Mouse (Mus musculus): ENCODE data around the gene Fzr1.

Gene Fzr1

DNA sequence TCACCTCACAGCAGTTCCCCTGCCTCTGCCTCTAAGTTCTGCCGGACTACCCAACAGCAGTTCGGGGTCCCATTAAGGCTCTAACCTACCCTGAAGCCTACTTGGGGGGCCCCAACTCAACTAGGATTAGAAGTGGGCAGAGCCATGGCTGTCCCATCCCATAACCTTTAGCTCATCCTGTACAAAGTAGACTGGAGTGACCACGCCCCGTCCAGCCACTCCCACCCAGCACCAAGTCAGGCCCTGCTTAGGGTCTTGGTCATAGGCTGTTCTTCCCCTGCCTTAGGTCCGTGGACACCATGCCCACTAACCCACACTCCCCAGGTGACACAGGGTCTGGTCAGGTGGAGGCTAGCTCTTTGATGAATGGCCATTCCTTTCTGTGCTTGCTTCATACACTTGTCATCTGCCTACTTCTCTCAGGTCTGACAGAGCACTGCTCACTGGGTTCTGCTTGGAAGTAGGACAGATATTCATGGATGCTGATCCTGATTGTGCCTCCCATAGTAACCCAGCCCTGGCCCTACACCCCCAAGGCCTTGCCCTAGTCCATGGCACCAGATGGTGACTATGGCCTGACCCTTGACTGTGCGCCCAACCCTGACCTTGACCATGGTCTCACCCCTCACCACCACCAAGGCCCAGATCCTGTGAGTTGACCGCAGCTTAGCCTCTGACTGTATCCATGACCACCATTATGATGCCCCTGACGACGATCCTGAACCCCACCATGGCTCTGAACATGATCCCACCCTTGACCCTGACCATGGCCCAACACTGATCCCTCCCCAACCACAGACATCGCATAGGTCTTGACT lies 41.0 kb upstream of the Fzr1 start:
- no peak for DNase-seq (ENCODE audit: low read depth, low spot score)
- Histone ChIP-seq H3K36me3 (ENCODE audit: control insufficient read depth, insufficient read depth, low read length, poor library complexity, severe bottlenecking) (no peaks in the 10 kb centered on the region), H3K27me3 (ENCODE audit: control insufficient read depth, insufficient read depth, low read length, poor library complexity, severe bottlenecking) (no peaks in the 10 kb centered on the region)

DNA sequence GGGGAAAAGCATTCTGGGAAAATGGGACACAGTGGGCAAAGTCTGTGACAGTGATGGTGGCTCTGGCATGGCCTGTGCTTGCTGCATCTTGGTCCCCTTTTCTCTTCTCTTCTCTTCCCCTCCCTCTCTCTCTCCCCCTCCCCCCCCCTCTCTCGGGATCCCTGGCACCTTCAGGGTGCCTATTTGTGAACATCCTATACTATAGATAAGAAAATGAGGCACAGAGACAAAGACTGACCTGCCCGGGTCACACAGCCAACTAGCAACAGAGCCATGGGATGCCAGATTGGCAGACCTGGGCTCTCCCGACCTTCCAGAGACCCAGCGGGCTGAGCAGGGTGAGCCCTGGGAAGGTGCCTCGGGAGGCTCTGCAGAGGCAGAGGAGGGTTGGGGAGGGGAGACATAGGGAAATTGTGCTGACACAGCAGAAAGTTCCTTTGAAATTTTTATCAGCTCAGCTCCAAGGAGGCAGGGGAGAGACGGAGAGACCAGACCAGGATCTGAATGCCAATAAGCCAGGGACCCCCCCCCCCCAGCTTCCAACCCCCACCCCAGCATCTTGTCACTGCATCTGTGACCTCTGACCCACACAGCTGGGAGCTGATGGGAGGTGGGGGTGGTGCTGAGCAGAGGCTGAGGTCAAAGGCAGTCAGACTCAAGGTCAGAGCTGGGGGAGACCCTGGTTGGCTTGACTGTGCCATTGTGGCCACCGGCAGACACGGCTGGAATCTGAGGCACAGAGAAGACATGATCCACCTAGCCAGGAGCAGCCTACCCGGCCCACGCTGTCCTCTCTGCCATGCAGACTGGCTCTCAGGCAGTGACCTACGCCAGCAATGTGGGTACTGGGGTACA lies 40.1 kb upstream of the Fzr1 start:
- no peaks in the 10 kb centered on the region for H3K36me3 ChIP-seq (ENCODE audit: control insufficient read depth, insufficient read depth, low read length, poor library complexity, severe bottlenecking)
- DNase-seq (ENCODE audit: low read depth, low spot score) = no peak

DNA sequence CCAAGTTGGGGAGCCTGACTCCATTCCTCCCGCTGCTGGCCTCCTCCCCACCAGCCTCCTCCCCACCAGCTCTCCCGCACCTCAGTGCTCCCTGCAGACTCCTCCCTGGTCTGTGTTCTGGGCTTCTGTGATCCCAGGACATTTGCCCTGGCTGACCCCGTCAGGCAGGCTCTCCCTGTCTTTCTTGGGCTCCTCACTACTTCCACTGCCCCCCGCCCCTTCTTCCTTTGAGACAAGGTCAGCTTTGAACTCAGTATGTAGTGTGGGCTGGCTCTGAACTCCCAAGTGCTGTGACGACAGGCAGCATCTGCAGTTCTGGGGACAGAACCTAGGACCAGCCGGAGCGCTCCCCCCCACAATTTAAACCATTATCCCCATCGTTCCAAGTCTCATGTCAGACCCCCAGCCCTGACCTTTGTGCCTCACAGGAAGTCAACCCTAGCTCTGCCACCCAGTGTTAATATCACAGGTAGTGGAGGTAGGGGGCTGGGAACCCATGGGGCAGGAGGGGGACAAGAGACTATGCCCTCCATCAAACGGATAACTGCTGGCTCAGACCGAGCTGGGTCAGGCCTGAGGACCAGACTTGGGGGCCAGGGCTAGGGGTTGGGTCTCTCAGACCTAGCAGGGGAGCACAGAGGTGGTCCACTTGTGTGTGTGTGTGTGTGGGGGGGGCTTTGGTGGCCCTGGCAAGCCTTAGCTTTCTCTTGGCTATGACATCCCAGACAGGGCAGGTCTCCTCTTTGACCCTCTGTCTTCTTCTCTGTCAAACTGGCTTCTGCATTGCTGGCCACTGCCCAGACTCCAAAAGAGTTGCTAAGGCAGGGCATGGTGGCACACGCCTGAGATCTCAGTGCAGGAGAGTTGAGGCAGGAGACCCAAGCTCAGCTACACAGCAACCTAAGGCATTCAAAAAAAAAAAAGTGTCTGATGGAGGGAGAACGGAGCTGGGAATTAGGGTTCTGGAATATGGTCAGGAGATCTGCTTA lies 39.2 kb upstream of the Fzr1 start:
- Histone ChIP-seq H3K36me3 (ENCODE audit: control insufficient read depth, insufficient read depth, low read length, poor library complexity, severe bottlenecking) (no peaks in the 10 kb centered on the region), H3K27me3 (ENCODE audit: control insufficient read depth, insufficient read depth, low read length, poor library complexity, severe bottlenecking) (no peaks in the 10 kb centered on the region)
- no peak for DNase-seq (ENCODE audit: low read depth, low spot score)

More for the DNA sequence above, 40.1 kb upstream of the Fzr1 start:
- no peaks in the 10 kb centered on the region for H3K27me3 ChIP-seq (ENCODE audit: control insufficient read depth, insufficient read depth, low read length, poor library complexity, severe bottlenecking)

DNA sequence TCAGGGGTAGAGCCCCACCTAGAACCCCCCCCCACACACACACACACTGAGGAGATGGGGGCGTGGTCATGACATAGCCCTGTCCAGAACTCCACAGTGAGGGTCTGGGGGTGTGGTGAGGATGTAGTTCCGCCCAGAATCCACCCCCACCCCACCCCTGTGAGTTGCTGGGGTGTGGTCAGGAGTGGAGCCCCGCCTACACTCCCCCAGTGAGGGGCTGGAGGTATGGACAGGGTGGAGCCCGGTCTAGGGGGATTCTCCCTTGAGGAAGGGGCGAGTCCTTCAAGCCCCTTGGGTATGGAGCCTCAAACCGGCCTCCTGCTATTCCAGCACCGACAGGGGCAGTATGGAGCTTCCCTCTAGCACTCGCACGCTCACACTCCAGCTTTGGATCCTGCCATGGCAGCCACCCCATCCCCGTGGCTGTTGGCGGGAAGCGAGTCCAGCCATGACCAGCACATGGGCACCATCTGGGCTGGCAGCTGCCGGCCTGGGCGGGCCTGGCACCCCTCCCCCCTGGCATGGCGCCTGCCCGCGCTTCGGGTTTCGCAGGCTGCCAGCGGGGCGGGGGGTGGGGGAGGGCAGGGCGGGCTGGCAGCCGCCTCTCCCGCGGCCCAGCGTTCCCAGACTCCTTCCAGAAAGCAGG lies 38.4 kb upstream of the Fzr1 start:
- no peak for DNase-seq (ENCODE audit: low read depth, low spot score)
- Histone ChIP-seq H3K27me3 (ENCODE audit: control insufficient read depth, insufficient read depth, low read length, poor library complexity, severe bottlenecking) (no peaks in the 10 kb centered on the region), H3K36me3 (ENCODE audit: control insufficient read depth, insufficient read depth, low read length, poor library complexity, severe bottlenecking) (no peaks in the 10 kb centered on the region)

DNA sequence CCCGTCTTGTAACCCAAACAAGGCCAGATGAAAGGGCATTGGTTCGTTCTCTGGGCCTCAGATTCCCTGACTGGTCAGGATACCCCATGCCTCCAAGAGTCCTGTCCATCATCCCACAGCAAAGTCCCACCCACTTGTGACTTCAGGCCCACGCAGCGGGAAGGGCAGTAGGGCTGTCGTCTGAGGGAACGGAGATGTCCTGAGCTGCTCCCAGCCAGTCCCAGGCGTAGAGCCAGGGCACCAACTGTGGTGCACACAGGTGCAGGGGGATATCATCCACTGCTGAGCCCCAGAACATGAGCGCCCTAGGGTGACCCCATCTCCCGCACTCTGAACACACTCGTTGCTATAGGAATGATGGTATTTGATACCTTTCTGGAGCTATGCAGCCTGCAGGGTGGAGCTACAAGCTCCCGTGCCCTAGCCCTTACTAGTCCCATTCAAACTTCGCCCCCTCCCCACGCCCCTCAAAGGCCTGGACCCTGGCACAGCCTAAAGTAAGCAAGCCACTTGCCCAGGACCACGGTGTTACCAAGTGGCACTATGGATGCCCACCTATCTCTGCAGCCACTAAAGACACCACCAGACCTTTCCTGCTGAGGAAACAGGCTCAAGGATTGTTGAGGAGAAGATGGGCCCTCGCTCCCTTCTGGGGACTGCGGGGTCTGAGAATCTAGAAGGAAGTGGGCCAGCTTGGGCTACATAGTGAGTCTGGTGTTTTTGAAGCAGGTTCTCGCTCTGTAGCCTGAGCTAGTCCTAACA lies 37.4 kb upstream of the Fzr1 start:
- no peaks in the 10 kb centered on the region for H3K27me3 ChIP-seq (ENCODE audit: control insufficient read depth, insufficient read depth, low read length, poor library complexity, severe bottlenecking)
- H3K36me3 ChIP-seq (ENCODE audit: control insufficient read depth, insufficient read depth, low read length, poor library complexity, severe bottlenecking) = no peaks in the 10 kb centered on the region
- no peak for DNase-seq (ENCODE audit: low read depth, low spot score)

DNA sequence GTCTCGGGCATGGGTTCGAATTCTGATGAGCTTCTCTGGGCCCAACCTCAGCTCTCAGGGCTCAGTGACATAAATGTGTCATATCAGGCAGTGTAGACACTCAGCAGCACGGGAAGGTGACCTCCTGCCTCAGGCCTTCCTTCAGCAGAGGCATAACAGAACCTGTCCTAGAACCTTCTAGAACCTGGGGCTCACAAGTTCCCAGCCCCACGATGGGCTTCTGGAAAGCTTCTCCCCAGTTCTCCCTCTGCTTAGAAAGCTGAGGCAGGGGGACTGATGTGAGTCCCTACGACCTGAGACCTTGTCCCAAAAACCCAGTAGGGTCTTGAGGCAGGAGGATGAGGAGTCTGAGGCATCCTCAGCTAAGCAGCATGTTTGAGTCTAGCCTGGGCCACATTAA lies 36.8 kb upstream of the Fzr1 start:
- Histone ChIP-seq H3K27me3 (ENCODE audit: control insufficient read depth, insufficient read depth, low read length, poor library complexity, severe bottlenecking) (no peaks in the 10 kb centered on the region), H3K36me3 (ENCODE audit: control insufficient read depth, insufficient read depth, low read length, poor library complexity, severe bottlenecking) (no peaks in the 10 kb centered on the region)
- no peak for DNase-seq (ENCODE audit: low read depth, low spot score)

DNA sequence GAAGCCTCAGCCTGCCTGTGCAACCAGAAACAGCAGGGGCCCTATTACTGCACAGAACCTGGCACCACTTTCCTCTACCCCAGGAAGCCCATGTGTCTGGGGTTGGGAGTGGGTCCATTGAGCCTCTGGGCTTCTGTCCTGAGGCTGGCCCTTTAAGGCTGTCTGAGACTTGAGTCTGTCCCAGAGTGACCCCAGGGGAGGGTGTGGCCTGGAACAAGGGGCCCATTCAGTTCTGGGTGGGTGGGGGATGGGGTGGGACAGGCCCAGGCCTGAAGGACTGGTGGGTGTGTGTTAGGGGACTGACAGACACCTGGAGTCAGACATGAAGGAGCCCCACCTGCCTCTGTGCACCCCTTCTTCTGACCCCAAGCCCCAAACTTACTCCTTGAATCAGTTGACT lies 36.4 kb upstream of the Fzr1 start:
- no peak for DNase-seq (ENCODE audit: low read depth, low spot score)

DNA sequence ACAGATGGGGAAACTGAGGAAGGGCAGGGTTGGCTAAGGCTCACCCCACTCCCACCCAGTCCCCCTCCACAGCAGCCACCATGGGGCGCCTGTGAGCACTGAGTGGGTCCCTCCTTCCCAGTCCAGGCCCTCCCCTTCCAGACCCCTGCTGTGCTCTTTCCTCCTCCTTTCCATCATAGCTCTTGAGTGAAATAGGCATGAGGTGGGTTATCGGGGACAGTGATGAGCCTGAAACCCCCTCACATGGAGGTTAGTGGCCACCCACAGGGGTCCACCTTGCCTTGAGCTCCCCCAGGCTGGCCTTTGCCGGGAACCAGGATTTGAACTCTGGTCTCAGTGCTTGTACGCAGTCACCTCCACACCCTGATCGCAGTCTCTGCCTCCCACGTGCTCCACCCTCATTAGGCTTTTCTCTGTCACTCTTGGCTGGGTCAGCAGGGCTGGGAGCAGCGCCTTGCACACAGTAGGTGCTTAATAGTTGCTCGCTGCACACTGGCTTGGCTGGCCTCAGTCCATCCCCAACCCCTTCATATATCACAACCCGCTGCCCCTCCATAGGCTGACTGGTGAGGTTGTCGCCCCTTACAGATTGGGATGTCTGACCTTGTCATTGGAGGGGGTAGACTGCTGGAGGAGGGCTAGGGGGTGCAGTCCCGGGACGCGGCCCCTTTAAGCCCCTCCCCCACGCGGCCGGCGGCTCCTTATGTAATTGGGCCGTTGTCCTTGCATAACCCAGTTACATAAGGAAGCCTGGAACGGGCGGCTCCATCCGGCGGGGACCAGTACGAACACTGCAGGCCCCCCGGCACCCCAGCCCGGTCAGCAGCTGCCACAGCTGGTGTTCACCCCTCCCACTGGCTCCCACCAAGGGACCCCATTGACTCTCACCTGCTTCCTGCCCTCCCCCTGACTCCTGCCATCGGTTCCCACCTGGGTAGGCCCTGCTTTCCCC lies 35.3 kb upstream of the Fzr1 start:
- DNase-seq (ENCODE audit: low read depth, low spot score) = no peak
- Histone ChIP-seq H3K36me3 (ENCODE audit: control insufficient read depth, insufficient read depth, low read length, poor library complexity, severe bottlenecking) (no peaks in the 10 kb centered on the region), H3K27me3 (ENCODE audit: control insufficient read depth, insufficient read depth, low read length, poor library complexity, severe bottlenecking) (no peaks in the 10 kb centered on the region)

More for the DNA sequence above, 36.4 kb upstream of the Fzr1 start:
- H3K36me3 ChIP-seq (ENCODE audit: control insufficient read depth, insufficient read depth, low read length, poor library complexity, severe bottlenecking) = no peaks in the 10 kb centered on the region
- no peaks in the 10 kb centered on the region for H3K27me3 ChIP-seq (ENCODE audit: control insufficient read depth, insufficient read depth, low read length, poor library complexity, severe bottlenecking)

DNA sequence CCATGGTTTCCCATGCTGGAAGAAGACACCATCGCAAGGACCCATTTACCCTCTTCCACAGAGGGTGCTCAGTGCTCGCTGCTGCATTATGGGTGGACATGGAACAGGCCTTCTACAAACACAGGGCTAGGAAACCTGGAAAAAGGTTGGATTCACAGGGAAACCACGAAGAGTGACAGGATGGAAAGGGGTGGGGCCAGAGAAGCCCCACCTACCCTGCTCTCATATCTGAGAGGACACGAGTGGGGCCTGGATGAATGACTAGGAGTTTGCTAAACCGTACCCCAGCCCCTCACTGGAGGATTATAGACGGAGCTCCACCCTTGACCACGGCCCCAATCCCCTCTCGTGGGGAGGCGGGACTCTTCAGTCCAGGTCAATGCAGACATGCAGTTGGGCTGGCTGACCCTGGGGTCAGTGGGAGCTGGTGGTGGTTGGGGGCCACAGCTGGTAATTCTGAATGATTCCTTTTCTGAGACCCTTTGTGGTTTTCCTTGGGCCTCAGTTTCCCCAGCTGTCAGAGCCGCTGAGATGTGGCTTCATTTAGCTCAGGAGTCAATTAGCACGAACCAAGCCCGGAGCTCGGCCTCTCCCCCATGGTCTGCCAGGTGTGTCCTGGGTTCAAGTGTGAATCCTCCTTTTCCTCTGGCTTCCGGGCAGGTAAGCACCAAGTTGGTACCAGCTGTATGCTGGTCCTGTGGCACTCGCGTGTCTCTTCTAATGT lies 34.4 kb upstream of the Fzr1 start:
- no peak for DNase-seq (ENCODE audit: low read depth, low spot score)
- Histone ChIP-seq H3K27me3 (ENCODE audit: control insufficient read depth, insufficient read depth, low read length, poor library complexity, severe bottlenecking) (no peaks in the 10 kb centered on the region), H3K36me3 (ENCODE audit: control insufficient read depth, insufficient read depth, low read length, poor library complexity, severe bottlenecking) (no peaks in the 10 kb centered on the region)

DNA sequence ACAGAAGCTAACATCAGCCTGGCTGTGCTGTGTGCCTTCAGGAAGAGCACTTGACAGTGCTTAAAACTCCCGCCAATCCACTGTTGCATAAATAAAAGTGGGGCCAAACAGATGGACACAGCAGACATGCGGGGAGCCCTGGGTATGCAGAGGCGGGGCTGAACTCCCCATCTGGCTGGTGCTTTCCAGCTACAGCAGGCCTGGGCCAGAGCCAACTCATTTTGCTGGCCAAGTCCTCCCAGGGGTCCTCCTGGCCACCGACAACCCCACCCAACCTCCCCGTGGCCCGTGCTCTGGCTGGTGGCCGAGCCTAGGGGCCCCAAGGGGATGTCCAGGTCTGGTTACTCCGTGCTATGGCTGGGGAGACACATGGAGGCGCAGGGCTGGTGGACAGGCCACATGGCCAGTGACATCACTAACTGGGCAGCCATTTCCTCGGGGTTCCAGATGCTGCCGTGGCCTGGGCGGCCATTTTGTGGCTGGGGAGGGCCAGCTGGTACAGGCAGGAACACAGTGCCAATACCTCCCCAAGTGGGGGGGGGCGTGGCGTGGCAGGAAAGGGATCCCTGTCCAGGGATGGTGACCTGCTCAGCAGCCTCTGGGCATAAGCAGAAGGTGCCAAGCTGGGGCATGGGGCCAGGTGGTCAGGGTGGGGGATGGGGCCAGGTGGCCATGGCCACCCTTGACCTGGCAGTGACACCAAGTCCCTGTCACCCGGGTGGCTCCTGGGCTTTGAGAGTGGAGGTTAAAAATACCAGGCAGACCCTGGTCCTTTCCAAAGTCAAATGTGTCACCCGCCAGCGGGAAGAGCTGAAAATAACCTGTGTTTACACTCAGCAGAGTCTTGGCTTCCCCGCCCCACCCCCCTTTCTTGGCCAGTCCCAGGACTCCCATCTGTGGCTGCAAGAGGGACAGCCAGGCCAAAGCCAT lies 33.4 kb upstream of the Fzr1 start:
- Histone ChIP-seq H3K27me3 (ENCODE audit: control insufficient read depth, insufficient read depth, low read length, poor library complexity, severe bottlenecking) (no peaks in the 10 kb centered on the region), H3K36me3 (ENCODE audit: control insufficient read depth, insufficient read depth, low read length, poor library complexity, severe bottlenecking) (no peaks in the 10 kb centered on the region)
- DNase-seq (ENCODE audit: low read depth, low spot score) = no peak

DNA sequence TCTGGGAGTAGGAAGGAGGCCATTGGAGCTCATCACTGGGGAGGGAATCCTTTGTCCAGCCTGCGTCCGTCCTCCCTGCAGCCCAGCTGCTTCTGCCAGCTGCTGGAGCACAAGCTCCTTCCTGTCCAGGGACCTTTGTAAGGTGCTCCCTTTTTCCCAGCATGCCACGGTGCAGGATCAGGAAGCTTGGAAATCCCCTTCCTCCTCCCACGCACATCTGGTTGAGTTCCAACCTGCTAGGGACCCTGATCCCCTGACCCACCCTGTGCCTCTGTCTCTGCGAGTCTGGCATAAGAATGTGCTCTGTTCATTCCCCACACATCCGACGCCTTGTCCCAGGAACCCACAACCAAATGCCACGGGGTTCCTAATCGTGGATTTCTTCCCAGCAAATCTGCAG lies 32.7 kb upstream of the Fzr1 start:
- no peaks in the 10 kb centered on the region for H3K36me3 ChIP-seq (ENCODE audit: control insufficient read depth, insufficient read depth, low read length, poor library complexity, severe bottlenecking)
- H3K27me3 ChIP-seq (ENCODE audit: control insufficient read depth, insufficient read depth, low read length, poor library complexity, severe bottlenecking) = no peaks in the 10 kb centered on the region; the same call in 1 of the 2 replicates
- no peak for DNase-seq (ENCODE audit: low read depth, low spot score)
